Mouse (Mus musculus) hindbrain, embryonic 10.5 days (tissue): ENCODE results near the gene Mgea5. TPM values are rescaled to one million over a fixed set of nuclear protein-coding genes. Genes with fewer than 3 reads are reported as not detected.

ENCODE experiments used
- DNase-seq: peaks from one replicate; pipeline ENCODE4 v3.0.0-alpha.2; 2017; ENCODE audit warnings: low spot score
- H3K27ac ChIP-seq: fragments of 300-500 bp; sonication (generic); 2 replicates; pipeline ENCODE4 v1.5.1; 2016; ENCODE audit warnings: mild to moderate bottlenecking, moderate library complexity
- H3K27me3 ChIP-seq: fragments of 300-500 bp; sonication (generic); 2 replicates; pipeline ENCODE4 v1.6.1; 2016; ENCODE audit warnings: mild to moderate bottlenecking; ENCODE audit not compliant: poor library complexity, insufficient read depth, severe bottlenecking
- H3K36me3 ChIP-seq: fragments of 300-500 bp; sonication (generic); 2 replicates; pipeline ENCODE4 v1.6.1; 2016; ENCODE audit warnings: mild to moderate bottlenecking, moderate library complexity
- H3K4me1 ChIP-seq: fragments of 300-500 bp; sonication (generic); replicated peaks from 2 replicates; pipeline ENCODE4 v1.6.1; 2016; ENCODE audit warnings: mild to moderate bottlenecking
- H3K4me3 ChIP-seq: fragments of 300-500 bp; sonication (generic); 2 replicates; pipeline ENCODE4 v1.5.1; 2016; ENCODE audit warnings: mild to moderate bottlenecking, moderate library complexity
- H3K9me3 ChIP-seq: fragments of 300-500 bp; sonication (generic); 2 replicates; pipeline ENCODE4 v1.6.1; 2016; ENCODE audit warnings: mild to moderate bottlenecking, moderate library complexity
- WGBS: fragments of 180-500 bp; shearing (Covaris S2); methylation state at CpG from one replicate; pipeline ENCODE4 v1.1.7; 2016; 5-methylcytosine and 5-hydroxymethylcytosine counted together
- polyA plus RNA-seq: library from polyadenylated mRNA; unstranded; fragments of >200 nt; fragmentation: Nextera tagmentation; extraction: Ambion mirVana; gene quantifications from 2 replicates; pipeline ENCODE4 v1.2.1, GENCODE M21; 2016

Gene Mgea5
- polyA plus RNA-seq, 1 experiment from 2014 or later = 60.0 TPM

DNA sequence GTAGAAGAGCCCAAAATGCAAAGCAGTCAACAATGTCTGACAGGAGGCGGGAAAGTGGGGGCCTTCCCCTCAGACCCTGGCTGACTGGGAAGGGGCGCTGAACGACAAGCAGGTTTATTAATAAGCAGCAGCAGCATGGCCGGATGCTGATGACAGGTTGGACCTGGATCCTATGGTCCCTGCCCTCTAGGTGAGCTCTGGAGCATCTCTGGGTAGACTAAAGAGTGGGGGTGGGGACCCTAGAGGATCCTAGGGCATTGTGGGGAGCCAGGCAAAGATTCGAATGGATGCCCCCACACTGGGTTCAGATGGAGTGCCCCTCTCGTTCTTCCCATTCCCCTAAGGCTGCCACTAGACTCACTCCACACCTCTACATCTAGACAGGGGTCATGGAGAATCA lies 8.8 kb upstream of the Mgea5 start:
- Histone ChIP-seq H3K4me1 (peaks cover 12% of the 10 kb centered on the region), H3K27me3 (no peaks in the 10 kb centered on the region), H3K9me3 (no peaks in the 10 kb centered on the region), H3K36me3 (no peaks in the 10 kb centered on the region), H3K27ac (no peak overlapping the region), H3K4me3 (no peak overlapping the region)
- no peak for DNase-seq
- 90% methylated on average over 6 of the region's 6 CpGs for WGBS

DNA sequence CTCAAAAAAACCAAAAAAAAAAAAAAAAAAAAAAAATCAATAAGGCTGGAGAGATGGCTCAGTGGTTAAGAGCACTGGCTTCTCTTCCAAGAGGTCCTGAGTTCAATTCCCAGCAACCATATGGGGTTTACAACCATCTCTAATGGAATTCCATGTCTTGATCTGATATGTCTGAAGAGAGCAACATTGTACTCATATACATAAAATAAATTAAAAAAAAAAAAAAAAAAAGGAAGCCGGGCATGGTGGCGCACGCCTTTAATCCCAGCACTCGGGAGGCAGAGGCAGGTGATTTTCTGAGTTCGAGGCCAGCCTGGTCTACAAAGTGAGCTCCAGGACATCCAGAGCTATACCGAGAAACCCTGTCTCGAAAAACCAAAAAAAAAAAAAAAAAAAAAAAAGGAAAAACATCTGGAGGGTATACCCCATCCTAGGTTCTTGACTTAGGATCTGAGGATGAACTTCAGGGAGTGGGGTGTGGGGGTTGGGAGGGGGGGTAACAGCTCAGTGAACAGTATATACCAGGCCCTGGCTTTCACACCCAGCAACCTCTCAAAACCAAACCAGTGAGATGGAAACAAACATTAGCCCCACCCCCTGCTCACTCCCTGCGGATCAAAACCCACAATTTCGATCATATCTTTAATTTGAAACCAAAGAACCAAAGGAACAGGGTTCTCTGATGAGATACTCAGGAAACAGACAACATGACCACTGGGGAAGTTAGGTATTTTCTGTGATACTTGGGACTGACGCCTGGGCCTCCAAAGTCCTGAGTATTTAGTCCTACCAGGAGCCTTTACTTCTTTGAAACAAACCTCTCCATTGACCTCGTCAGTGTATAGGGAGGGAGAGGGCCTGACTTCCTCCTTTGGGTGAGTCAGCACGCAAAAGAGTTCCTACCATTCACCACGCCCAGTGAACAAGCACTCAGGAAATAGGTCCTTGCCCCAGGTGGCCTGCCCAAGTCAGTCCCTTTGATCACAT lies 6.5 kb upstream of the Mgea5 start:
- no peak for DNase-seq
- Histone ChIP-seq H3K36me3 (no peaks in the 10 kb centered on the region), H3K4me1 (no peaks in the 10 kb centered on the region), H3K9me3 (no peaks in the 10 kb centered on the region), H3K4me3 (no peak overlapping the region), H3K27ac (no peak overlapping the region), H3K27me3 (no peaks in the 10 kb centered on the region)
- 80% methylated on average over 13 of the region's 13 CpGs for WGBS

DNA sequence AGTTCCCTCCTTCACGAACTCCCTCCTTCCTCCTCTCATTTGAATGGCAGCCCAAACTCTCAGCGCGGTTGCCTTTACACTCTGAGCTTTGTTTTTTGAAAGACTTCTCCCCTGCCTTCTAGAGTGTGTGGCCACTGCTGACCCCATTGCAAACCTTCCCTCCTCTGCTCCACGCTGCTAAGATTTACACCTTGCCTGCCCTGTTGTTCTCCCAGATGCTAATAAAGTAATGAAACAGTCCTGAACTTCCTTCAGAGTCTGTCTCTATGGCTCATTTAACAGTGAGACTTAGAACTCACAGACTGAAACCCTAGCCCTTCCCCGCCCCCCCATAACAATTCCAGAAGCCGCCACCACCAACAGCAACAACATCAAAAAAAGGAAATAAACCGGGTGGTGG lies 5.7 kb upstream of the Mgea5 start:
- Histone ChIP-seq H3K9me3 (no peaks in the 10 kb centered on the region), H3K27ac (no peak overlapping the region), H3K4me1 (no peaks in the 10 kb centered on the region), H3K36me3 (no peaks in the 10 kb centered on the region), H3K27me3 (no peaks in the 10 kb centered on the region), H3K4me3 (no peak overlapping the region)
- WGBS = 77% methylated on average over 7 of the region's 7 CpGs
- no peak for DNase-seq

DNA sequence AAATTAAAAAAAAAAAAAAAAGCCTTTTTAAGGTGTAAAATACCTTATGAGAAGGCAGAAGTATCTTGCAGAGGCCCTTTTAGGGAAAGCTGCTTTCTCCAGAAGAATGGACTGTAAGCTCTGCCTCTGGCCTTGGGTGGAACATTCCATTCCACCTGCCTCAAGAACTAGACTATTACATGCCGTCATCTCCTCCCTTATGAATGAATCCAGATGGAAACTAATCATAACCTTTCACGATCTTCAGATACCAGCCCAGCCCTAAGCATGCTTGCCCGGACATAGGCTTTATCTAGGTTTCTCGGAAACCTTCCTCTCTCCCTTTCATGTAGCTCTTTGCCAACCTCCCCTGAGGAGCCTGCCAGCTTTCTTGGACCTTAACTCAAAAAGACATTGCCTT lies 4.7 kb upstream of the Mgea5 start:
- Histone ChIP-seq H3K36me3 (no peaks in the 10 kb centered on the region), H3K9me3 (no peaks in the 10 kb centered on the region), H3K4me1 (peaks cover 6% of the 10 kb centered on the region; the same call in 1 of the 2 replicates), H3K27ac (no peak overlapping the region), H3K27me3 (no peaks in the 10 kb centered on the region), H3K4me3 (no peak overlapping the region)
- no peak for DNase-seq
- 90% methylated on average over 4 of the region's 4 CpGs for WGBS

DNA sequence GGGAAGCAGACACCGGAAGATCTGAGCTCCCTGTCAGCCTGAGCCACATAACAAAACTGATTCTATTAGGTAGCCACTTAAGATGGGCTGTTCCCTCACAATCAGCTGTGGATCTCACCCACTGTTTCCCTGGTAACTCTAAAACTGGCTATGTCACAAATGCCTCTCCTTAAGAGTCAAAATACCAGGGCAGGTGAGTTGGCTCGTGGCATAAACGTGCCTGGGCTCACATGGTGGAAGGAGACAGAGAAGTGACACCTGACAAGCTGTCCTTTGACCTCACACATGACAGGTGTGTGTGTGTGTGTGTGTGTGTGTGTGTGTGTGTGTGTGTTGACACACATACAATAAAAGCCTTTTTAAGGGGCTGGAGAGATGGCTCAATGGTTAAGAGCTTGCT lies 3.8 kb upstream of the Mgea5 start:
- WGBS = 72% methylated on average over 3 of the region's 3 CpGs
- H3K4me3 ChIP-seq = no peak overlapping the region

DNA sequence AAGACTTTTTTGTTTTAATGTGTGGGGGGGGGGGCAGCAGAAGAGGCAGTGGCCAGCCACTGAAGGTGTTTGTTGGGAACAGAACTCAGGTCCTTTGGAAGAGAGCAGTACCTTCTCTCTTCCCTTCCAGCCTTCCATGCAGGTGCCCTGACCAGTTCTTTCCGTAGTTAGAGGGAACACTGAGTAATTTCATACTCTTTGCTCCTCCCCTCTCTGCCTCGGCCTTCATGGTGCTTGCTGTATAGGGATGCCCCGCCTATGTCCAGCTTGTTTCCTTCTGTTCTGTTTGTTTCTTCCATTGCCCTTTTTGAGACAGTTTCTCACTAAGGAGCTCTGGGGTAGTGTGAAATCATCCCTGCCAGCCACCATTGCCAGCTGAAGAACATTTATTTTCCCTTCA lies 1.8 kb upstream of the Mgea5 start:
- Histone ChIP-seq H3K27me3 (no peaks in the 10 kb centered on the region), H3K4me1 (peaks cover 24% of the 10 kb centered on the region), H3K27ac (no peak overlapping the region), H3K36me3 (peaks cover 9% of the 10 kb centered on the region), H3K4me3 (no peak overlapping the region), H3K9me3 (no peaks in the 10 kb centered on the region)
- WGBS = 65% methylated on average over 3 of the region's 3 CpGs
- no peak for DNase-seq

More for the DNA sequence above, 3.8 kb upstream of the Mgea5 start:
- Histone ChIP-seq H3K9me3 (no peaks in the 10 kb centered on the region), H3K27me3 (no peaks in the 10 kb centered on the region), H3K4me1 (peaks cover 6% of the 10 kb centered on the region; the same call in 1 of the 2 replicates), H3K27ac (no peak overlapping the region), H3K36me3 (no peaks in the 10 kb centered on the region)
- no peak for DNase-seq

DNA sequence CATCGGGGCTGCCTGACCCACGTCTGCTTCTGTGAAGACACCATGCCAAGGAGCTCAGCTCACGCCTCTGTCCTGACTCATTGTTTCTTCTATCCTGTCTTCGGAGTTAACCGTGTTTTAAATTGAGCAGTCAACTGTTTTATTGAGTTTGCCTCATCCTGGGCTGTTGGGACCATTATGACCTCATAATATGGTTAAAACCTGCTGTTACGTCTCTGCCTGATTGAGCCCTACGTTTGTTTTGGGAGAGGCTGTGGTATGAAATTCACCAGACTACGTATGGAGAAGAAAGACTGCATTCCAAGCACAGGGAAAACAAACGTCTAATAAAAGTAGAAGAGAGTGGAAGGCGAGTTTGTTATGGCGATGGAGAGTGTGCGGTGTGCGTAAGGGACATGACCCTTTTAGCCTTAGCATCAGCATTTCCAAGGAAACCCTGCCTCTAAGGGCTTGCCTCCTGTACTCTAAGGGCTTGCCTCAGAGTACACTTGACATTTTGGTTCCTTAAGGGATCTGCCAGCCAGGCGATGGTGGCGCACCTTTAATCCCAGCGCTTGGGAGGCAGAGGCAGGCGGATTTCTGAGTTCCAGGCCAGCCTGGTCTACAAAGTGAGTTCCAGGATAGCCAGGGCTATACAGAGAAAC lies 418 bp upstream of the Mgea5 start:
- no peaks in the 10 kb centered on the region for H3K27me3 ChIP-seq
- DNase-seq = no peak
- WGBS = 33% methylated on average over 17 of the region's 17 CpGs
- peak overlapping the region; percentile 95 for H3K4me3 ChIP-seq
- H3K27ac ChIP-seq = peak overlapping the region; percentile 99
- H3K9me3 ChIP-seq = no peaks in the 10 kb centered on the region
- H3K36me3 ChIP-seq = peaks cover 23% of the 10 kb centered on the region
- H3K4me1 ChIP-seq = peaks cover 35% of the 10 kb centered on the region

DNA sequence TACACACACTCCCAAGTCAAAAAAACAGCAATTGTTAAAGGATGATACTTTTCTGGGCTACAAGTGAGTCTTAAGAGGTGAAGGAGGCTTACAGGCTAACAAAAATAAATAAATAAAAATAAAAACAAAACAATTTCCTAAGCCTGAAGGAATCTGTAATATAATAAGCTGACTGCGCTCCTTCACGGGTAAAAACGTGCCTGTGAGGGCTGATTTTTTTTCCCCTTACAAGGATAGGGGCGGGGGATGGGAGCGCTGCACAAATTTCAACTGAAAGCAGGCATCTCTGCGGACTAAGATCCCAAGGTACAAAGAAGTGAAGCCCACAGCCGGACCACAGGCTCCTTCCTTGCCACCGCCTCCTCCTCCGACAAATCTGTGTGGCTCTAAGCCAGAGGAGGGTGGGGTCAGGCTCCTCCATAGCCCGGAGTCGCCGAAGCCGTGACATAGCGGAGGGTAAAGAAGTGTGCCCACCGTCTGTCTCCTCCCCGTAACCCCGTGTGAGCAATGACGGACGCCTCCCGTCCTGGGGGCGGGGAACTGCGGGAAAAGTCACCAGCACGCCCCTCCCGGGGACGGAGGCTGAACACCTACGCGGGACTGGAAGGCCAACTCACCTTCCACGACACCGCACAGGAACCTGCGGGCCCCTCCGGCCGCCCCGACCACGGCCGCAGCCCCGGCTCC lies 1.2 kb downstream of the Mgea5 start:
- under 1% methylated on average over 36 of the region's 36 CpGs for WGBS
- Histone ChIP-seq H3K27ac (peak overlapping the region; percentile 99), H3K4me1 (peaks cover 35% of the 10 kb centered on the region), H3K4me3 (peak overlapping the region; percentile 95), H3K27me3 (no peaks in the 10 kb centered on the region), H3K9me3 (no peaks in the 10 kb centered on the region), H3K36me3 (peaks cover 39% of the 10 kb centered on the region)
- peak; percentile 77 for DNase-seq

DNA sequence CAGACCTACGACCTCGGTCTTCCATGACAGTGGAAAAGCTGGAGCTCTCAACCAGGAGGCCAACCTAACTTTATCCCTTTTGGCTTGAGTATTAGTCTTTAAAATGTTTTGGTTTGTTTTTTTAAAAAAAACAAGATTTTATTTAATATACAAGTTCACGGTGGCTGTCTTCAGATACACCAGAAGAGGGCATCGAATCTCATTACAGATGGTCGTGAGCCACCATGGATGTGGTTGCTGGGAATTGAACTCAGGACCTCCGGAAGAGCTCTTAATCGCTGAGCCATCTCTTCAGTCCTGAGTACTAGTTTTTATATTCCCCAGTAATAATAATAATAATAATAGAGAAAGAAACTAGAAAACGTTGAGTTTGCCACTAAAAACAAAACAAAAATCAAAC lies 2.0 kb downstream of the Mgea5 start:
- H3K36me3 ChIP-seq = peaks cover 46% of the 10 kb centered on the region
- H3K4me1 ChIP-seq = peaks cover 35% of the 10 kb centered on the region
- no peak for DNase-seq
- no peaks in the 10 kb centered on the region for H3K9me3 ChIP-seq
- 70% methylated on average over 8 of the region's 8 CpGs for WGBS
- peak overlapping the region; percentile 95 for H3K4me3 ChIP-seq
- no peak overlapping the region for H3K27ac ChIP-seq
- no peaks in the 10 kb centered on the region for H3K27me3 ChIP-seq

DNA sequence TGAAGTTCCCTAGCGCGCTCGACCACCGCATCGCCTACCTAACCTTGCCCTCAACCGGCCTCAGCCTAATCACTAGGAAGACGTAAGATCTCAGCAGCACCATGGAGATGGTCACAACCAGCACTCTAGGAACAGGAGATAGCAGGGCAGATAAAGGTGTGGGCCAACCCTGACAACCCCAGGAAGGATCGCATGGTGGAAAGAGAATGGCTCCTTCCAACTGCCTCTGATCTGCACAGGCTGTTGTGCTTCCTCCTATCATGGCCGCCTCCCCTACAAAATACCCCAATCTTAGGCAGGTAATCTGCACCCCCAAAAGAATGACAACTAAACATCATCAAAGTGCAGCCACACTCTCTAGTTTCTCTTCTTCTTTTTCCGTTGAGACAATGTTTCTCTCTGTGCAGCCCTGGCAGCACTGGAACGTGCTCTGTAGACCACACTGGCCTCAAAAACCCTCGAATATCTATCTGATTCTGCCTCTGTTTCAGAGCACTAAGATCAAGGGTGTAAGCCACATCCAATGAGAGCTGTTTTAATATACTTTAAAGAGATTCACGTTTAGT lies 3.2 kb downstream of the Mgea5 start:
- peaks cover 59% of the 10 kb centered on the region for H3K36me3 ChIP-seq
- no peaks in the 10 kb centered on the region for H3K9me3 ChIP-seq
- 94% methylated on average over 13 of the region's 13 CpGs for WGBS
- peaks cover 35% of the 10 kb centered on the region for H3K4me1 ChIP-seq
- no peak overlapping the region for H3K27ac ChIP-seq
- DNase-seq = no peak
- peak overlapping the region; percentile 95; the same call in 1 of the 2 replicates for H3K4me3 ChIP-seq
- no peaks in the 10 kb centered on the region for H3K27me3 ChIP-seq

DNA sequence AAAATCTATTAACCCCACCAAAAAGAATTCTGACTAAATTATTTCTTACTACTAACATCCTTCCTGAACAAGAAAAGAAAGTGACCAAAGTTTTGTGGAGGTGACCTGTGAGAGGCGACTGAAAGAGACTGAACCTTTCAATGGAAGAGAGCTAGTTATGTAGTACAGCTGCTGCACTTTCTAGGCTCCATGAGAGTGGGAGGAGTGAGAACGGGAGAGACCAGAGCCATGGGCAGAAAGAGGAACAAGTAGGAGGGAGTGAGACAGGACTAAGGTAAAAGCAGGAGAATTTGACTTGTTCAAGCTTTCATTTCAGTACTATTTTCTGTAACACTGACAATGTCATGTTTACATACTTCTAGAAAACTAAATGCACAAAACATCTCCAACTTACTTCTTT lies 8.2 kb downstream of the Mgea5 start:
- peaks cover 11% of the 10 kb centered on the region for H3K4me1 ChIP-seq
- no peaks in the 10 kb centered on the region for H3K27me3 ChIP-seq
- H3K27ac ChIP-seq = no peak overlapping the region
- no peaks in the 10 kb centered on the region for H3K9me3 ChIP-seq
- WGBS = 84% methylated on average over 2 of the region's 2 CpGs
- DNase-seq = no peak
- H3K36me3 ChIP-seq = peaks cover 100% of the 10 kb centered on the region
- no peak overlapping the region for H3K4me3 ChIP-seq

DNA sequence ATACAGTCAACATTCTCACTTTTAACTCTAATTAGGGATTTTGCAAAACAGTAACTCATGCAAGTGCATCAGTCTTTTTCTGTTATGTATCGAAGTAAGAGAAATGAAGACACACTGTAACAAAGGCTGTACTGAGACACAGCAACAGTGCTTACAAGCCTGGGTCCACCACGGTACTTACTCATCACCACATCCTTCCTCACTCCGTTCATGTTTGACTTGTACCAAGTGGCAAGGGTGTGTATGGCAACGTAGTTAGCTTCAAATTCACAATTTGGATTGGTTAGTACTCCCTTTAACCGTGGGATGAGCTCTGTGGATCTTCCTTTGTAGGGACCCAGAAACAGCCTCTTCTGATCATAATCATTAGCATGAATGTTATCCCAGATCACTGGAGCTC lies 12.1 kb downstream of the Mgea5 start:
- 93% methylated on average over 5 of the region's 5 CpGs for WGBS
- H3K4me3 ChIP-seq = no peak overlapping the region
- H3K9me3 ChIP-seq = no peaks in the 10 kb centered on the region
- no peaks in the 10 kb centered on the region for H3K4me1 ChIP-seq
- H3K36me3 ChIP-seq = peaks cover 100% of the 10 kb centered on the region
- no peaks in the 10 kb centered on the region for H3K27me3 ChIP-seq
- no peak overlapping the region for H3K27ac ChIP-seq
- DNase-seq = no peak
